Mouse (Mus musculus) megakaryocyte, adult 5-6 weeks (primary cell): ENCODE measurements at regions not wholly inside any gene's neighbourhood (a gene's known extent, or its start where the extent isn't known, plus 50 kb on each side); places are given as distances from the start of the nearest gene placed in this dataset.
"Not testable (repeated sequence)": the region's sequence is repeated elsewhere in the genome, so short reads cannot be mapped to it uniquely, and the experiment has no call there.

Experiments
- ATAC-seq: 2 replicates; pipeline ENCODE4 v1.8.0; 2016; ENCODE audit warnings: mild to moderate bottlenecking, inconsistent platforms; ENCODE audit not compliant: poor library complexity, severe bottlenecking

- no peak for ATAC-seq
Observed at GRCm38 (mm10) chr6:20555320-20555883, 659.9 kb upstream of the Kcnd2 start.

DNA sequence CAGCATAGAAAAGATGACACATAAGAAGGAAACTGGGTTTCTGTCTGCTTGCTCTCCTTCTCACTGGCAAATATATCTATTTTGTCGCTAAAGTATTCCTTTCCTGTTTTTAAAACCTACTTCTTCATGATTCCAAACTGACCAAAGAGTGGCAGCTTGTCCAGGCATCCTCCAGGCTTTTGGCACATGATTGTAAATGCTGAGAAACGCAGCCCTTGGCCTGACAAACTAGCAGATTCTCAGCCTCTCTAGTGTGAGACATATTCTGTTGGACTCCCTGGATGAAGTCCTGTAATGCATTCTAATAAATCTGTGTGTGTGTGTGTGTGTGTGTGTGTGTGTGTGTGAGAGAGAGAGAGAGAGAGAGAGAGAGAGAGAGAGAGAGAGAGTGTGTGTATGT is 642.7 kb upstream of the Kcnd2 start:
- ATAC-seq: no peak

- no peak for ATAC-seq
Observed at GRCm38 (mm10) chr6:20574734-20575133, 640.6 kb upstream of the Kcnd2 start.

DNA sequence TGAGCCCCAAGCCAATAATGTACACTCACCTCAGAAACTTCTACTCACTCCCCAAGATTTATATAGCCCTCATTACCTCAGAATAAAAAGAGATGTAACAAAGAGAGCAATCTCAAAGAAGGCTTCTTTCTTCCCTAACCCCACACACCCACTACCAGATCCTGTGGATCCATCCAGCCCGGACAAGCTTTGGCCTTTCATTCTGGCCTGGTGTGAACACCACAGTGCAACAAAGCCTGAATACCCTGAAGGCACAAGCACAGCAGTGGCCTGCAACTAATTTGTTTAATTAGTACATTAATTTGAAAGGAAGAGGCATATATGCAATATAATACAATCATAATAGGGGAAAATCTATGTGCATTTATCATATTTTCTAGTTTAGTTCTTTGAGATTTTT is 616.5 kb upstream of the Kcnd2 start:
- no peak for ATAC-seq

- no peak for ATAC-seq
Observed at GRCm38 (mm10) chr6:20604170-20604569, 611.1 kb upstream of the Kcnd2 start.

- no peak for ATAC-seq
Observed at GRCm38 (mm10) chr6:20620476-20620875, 594.8 kb upstream of the Kcnd2 start.

- ATAC-seq: no peak
Observed at GRCm38 (mm10) chr6:20626382-20626781, 588.9 kb upstream of the Kcnd2 start.

DNA sequence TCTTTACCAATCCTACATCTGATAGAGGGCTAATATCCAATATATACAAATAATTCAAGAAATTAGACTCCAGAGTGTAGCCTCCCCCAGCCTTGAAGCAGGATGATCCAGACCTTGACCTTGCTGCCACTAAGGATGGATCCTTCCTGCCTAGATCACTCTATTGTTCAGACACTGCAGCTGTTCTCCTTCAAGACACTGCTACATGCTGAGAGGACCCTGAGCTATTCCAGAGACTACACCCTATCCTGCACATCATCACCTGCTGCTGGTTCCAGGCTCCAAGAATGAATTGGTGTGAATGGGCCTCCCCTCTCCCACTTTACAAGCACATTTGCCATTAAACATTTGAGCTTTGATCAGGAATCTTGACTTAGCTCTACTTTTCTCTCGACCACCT is 588.2 kb upstream of the Kcnd2 start:
- no peak for ATAC-seq

DNA sequence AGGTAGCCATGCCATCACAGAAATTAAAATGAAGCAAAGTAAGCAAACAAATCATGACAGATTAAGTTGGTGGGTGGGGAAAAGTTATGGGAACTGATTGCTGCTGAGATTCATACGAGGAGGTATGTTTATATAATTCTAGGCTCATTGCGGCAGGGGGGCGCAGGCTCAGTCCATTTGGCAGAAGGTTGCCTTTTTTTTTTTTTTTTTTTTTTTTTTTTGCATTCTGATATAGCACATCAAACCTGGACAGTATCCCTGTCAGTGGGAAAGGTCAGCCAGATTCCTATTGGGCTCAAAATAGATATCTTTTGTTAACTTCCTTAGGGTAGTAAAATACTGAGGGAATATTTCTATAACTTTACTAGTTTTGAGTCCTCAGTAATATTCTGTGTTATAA is 575.0 kb upstream of the Kcnd2 start:
- no peak for ATAC-seq

GRCm38 (mm10) chr6:20641375-20641774 is 573.9 kb upstream of the Kcnd2 start:
- no peak for ATAC-seq

GRCm38 (mm10) chr6:20641851-20642250 is 573.5 kb upstream of the Kcnd2 start:
- no peak for ATAC-seq

DNA sequence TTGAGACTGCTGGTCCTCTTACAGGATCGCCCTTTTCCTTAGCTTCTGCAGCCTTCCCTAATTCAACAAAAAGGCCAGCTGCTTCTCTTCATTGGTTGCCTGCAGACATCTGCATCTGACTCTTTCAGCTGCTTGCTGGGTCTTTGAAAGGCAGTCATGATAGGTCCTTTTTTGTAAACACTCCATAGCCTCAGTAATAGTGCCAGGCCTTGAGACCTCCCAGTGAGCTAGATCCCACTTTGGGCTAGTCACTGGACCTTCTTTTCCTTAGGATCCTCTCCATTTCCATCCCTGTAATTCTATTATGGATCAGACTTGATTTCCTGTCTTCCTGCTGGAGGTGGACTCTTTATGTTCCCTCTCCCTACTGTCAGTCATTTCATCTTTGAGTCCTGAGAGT is 558.3 kb upstream of the Kcnd2 start:
- no peak for ATAC-seq

- ATAC-seq: no peak
Observed at GRCm38 (mm10) chr6:20673219-20673618, 542.1 kb upstream of the Kcnd2 start.

DNA sequence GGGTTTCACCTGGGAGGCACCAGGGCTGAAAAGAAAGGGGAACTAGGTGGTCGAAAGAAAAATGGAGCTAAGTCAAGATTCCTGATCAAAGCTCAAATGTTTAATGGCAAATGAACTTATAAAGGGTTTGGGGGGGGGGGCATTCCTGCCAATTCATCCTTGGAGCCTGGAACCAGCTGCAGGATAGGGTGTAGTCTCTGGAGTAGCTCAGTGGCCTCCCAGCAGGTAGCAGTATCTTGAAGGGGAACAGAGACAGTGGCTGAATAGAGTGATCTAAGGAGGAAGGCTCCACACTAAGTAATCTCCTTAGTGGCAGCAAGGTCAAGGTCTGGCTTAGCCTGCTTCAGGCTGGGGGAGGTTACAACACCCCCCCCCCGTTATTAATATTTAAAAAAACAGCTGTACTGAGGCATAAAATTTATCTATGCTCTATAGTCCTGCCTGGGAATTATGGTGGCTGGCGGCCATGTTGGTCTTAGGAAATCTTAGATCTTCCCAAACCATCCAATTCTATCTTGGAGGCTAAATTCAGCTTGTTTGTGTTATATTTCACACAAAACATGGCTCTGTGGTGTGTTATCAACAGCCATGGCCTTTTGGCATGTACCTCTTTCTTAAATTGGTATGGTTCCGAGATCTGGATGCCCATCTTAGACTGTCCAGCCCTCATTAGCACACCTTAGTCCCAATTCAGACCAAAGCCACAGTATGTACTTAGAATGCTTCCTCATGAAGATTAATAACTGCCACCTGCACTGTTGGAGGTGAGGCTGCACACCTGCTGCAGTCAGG is 528.7 kb upstream of the Kcnd2 start:
- not testable (repeated sequence) for ATAC-seq

DNA sequence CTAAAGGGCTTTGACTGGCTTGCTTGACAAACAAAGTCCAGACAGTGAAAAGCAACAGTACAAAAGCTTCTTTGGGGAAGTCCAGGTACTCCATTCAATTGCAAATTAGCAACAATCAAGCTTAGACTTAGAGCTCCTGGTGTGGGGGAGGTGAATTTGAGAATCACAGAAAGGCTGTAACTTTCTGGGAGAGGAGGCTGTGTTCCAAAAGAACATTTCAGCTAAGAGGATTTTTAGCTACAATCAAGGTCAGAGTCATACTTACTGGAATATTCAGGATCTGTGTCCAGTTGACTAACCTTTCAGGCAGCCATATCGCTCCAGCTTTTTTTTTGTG is 528.1 kb upstream of the Kcnd2 start:
- not testable (repeated sequence) for ATAC-seq

DNA sequence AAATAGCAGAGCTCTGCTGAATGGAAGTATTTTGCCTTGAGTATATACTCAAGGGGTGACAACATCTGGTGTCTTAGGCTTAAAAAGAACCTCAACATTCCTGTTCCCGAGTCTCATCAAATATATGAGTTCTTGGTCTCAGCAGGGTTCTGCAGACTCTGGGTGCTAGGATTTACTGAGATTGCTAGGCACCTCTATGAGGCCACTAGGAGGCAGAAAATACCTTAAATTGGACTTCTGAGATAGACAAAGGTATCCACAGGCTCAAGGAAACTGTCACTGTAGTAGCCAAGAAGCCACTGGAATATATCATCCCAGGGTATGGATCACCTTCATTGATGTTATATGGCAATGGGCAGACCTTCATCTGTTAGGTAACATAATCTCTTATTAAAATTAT is 489.4 kb upstream of the Kcnd2 start:
- no peak for ATAC-seq

DNA sequence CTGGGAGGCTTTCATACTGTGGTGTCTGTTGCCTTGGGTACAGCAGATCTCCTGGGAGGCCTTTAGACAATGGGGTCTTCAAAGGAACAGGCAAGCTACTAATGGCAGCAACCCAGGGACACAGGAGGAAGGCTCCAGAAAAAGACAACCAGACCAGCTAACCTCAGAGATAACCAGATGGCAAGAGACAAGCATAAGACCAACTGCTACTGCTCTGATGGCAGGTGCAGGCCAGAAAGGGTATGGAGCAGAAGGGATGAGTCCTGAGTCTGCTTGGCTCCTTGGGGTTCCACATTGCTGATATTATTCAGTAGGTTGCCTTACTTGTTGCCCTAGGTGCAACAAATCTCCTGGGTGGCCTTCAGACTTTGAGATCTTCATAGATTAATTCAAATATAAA is 476.2 kb upstream of the Kcnd2 start:
- no peak for ATAC-seq

DNA sequence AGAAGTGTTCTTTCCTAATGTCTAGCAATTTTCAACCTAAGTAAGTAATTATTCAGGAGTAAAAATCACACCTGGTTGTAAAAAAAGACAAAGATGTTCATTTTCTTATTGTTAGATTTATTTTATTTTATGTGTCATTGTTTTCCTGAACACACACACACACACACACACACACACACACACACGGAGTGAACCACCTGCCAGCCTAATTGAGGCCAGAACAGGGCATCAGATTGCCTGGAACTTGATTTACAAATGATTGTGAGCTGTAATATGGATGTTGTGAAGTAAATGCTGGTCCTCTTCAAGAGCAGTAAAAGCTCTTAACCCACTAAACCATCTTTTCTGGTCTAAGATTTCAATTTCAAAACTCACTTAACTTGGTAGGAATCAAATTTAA is 474.9 kb upstream of the Kcnd2 start:
- no peak for ATAC-seq

DNA sequence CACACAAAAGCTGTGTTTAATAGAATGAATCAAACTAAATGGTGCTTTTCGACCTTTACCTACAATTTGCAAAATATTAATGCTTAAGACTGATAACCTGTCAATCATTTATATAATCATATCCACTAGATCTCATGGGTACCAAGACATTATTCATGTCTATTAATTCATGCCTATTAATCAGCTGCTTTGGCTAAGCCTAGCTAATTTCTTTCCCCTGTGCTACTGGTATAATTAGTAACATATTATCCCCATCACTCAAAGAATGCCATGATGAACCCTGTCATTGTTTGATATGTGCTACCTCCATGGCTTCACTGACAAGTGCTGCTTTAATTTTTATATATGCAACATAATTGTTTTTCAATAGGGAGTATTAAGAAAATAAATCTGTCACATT is 474.1 kb upstream of the Kcnd2 start:
- no peak for ATAC-seq

DNA sequence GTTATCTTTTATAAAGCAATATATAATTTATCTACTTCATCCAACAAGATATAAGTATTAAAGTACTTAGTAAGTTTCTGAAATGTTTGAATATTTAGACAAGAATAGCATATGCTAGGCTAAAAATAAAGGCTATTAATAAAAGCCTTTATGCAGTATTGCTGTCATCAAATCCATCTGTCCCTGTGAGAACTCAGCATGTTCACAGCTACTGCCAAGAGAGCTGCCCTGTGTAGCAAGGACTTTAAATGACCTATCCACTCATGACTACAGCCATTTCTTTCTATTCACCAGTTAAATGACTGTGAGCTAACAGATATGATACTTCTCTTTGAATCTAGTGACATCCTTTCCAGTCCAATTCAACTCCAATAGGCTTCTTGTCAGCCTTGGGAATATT is 458.1 kb upstream of the Kcnd2 start:
- ATAC-seq: no peak

- ATAC-seq: peak; percentile 15; the same call in 1 of the 2 replicates
Observed at GRCm38 (mm10) chr6:20761300-20761699, 454.0 kb upstream of the Kcnd2 start.

DNA sequence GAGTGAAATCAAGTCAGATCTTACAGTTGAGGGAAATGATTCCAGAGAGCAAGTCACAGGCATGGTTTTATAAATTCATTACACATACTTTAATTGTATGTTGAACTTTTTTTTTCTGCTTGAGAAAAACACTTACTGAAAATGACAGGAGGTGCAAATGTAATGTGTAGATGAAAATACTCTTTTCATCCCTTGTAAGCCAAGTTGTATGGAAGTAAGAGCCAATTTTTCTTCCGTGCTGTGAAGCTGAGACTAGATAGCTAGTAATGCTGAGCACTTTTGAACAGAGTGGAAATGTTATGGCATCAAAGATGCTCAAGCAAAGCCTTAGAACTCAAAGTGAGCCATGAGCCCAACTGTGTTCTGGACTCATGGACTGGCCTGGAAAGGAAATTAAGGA is 439.4 kb upstream of the Kcnd2 start:
- ATAC-seq: no peak
